Mouse (Mus musculus) intestine, embryonic 15.5 days (tissue): ENCODE data around the gene Cherp. TPM values are rescaled to one million over a fixed set of nuclear protein-coding genes. Genes with fewer than 3 reads are reported as not detected.

Experiments used
- ATAC-seq: fragments of 200-750 bp; cut with Nextera tagmentation; 2 replicates; pipeline ENCODE4 v1.8.0; 2017; ENCODE audit warnings: moderate TSS enrichment, moderate library complexity
- H3K27ac ChIP-seq: fragments of 300-500 bp; sonication (generic); 2 replicates; pipeline ENCODE4 v1.5.1; 2015; ENCODE audit warnings: mild to moderate bottlenecking, inconsistent platforms
- H3K27me3 ChIP-seq: fragments of 300-500 bp; sonication (generic); replicated peaks from 2 replicates; pipeline ENCODE4 v1.6.1; 2015; ENCODE audit warnings: inconsistent platforms
- H3K36me3 ChIP-seq: fragments of 300-500 bp; sonication (generic); 2 replicates; pipeline ENCODE4 v1.6.1; 2015; ENCODE audit warnings: inconsistent platforms
- H3K4me1 ChIP-seq: fragments of 300-500 bp; sonication (generic); replicated peaks from 2 replicates; pipeline ENCODE4 v1.6.1; 2015; ENCODE audit warnings: inconsistent platforms
- H3K4me2 ChIP-seq: fragments of 300-500 bp; sonication (generic); replicated peaks from 2 replicates; pipeline ENCODE4 v1.6.1; 2015; ENCODE audit warnings: mild to moderate bottlenecking, inconsistent platforms
- H3K4me3 ChIP-seq: fragments of 300-500 bp; sonication (generic); replicated peaks from 2 replicates; pipeline ENCODE4 v1.5.1; 2015; ENCODE audit warnings: inconsistent platforms
- H3K9ac ChIP-seq: fragments of 300-500 bp; sonication (generic); 2 replicates; pipeline ENCODE4 v1.6.1; 2015; ENCODE audit warnings: inconsistent platforms
- H3K9me3 ChIP-seq: fragments of 300-500 bp; sonication (generic); 2 replicates; pipeline ENCODE4 v1.6.1; 2016; ENCODE audit warnings: inconsistent platforms
- WGBS: fragments of 180-500 bp; shearing (Covaris S2); methylation state at CpG from one replicate; pipeline ENCODE4 v1.1.7; 2015; 5-methylcytosine and 5-hydroxymethylcytosine counted together
- polyA plus RNA-seq: library from polyadenylated mRNA; unstranded; fragments of >200 nt; fragmentation: Nextera tagmentation; extraction: Ambion mirVana; gene quantifications from 2 replicates; pipeline ENCODE4 v1.2.1, GENCODE M21; 2015

Cherp gene
- polyA plus RNA-seq, 1 experiment from 2014 or later = 49.6 TPM

DNA sequence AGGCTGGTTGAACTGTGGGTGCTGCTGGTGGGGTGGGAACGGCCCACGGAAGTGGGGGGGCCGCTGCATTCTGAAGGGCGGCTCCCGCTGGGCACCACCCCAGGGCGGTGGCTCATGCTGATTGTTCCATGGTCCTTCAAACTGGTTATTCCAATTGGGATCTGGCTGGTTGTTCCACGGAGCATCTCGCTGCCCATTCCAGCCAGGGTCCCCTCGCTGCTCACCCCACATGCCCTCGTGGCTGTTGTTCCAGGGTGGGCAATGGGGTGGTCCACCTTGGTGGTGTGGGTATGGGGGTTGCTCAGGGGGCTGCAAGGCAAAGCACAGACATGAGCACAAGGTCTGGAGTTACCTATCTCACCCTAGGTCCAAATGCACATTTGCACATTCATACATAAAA lies 10.8 kb downstream of the Cherp start:
- no peak for ATAC-seq
- H3K4me3 ChIP-seq = no peak overlapping the region
- H3K27me3 ChIP-seq = no peaks in the 10 kb centered on the region
- no peak overlapping the region for H3K9ac ChIP-seq
- H3K36me3 ChIP-seq = peaks cover 87% of the 10 kb centered on the region
- WGBS = 93% methylated on average over 10 of the region's 10 CpGs
- no peak overlapping the region for H3K27ac ChIP-seq
- no peaks in the 10 kb centered on the region for H3K9me3 ChIP-seq
- H3K4me2 ChIP-seq = no peak overlapping the region
- H3K4me1 ChIP-seq = no peaks in the 10 kb centered on the region

DNA sequence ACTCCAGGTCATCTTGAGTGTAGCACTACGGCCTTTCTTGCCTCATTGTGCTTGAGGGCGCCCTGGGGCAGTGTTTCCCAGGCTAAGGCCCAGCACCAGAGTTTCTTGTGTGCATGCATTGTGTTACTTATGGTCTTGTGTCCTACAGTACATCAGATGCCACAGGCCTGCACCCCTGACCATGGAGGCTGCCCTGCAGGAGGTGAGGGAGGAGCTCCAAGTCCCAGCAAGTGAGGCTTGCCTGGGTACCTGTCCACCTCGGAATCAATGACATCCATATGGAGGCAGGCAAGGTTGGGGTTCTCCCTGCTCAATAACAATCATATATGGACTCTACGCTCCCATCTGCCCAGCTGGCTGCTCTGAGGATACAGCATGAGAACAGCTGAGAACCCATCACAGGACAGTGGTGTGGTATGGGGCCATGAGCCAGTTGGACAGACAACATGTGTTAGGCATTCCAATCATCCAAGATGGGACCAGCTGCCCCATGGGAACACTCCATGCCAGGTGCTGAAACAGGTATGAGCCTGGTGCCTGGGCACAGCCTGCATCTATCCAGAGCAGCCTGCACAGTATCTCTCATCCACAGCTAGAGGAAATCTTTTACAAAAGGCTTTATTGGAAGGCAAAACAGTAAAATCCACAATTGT lies 15.0 kb downstream of the Cherp start:
- no peak for ATAC-seq
- WGBS = 91% methylated on average over 4 of the region's 4 CpGs
- H3K4me1 ChIP-seq = no peaks in the 10 kb centered on the region

DNA sequence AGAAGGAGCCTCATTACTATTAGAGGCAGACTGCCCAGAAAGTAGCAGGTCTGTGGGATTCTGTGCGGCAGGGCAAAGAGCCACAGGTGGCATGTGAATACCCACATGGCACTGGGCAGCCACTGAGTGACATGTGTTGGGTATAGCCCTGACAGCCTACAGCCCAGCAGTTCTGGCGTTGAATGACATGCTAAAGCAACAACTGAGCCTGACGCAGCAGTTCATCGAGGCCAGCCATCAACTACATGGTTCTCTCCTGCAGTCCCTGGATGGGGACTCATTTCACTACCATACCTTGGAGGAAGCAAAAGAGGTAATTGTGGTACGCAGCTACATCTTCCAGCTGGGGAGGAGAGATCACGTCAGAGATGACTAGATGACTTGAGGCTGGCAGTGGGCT lies 16.6 kb downstream of the Cherp start:
- ATAC-seq = no peak
- no peak overlapping the region for H3K27ac ChIP-seq
- 82% methylated on average over 6 of the region's 6 CpGs for WGBS
- H3K4me2 ChIP-seq = no peak overlapping the region
- no peak overlapping the region for H3K4me3 ChIP-seq
- H3K27me3 ChIP-seq = no peaks in the 10 kb centered on the region
- no peaks in the 10 kb centered on the region for H3K4me1 ChIP-seq
- no peak overlapping the region for H3K9ac ChIP-seq
- H3K9me3 ChIP-seq = no peaks in the 10 kb centered on the region
- H3K36me3 ChIP-seq = peaks cover 52% of the 10 kb centered on the region

More for the DNA sequence above, 15.0 kb downstream of the Cherp start:
- Histone ChIP-seq H3K27ac (no peak overlapping the region), H3K9me3 (no peaks in the 10 kb centered on the region), H3K27me3 (no peaks in the 10 kb centered on the region), H3K36me3 (peaks cover 58% of the 10 kb centered on the region), H3K4me3 (no peak overlapping the region), H3K4me2 (no peak overlapping the region), H3K9ac (no peak overlapping the region)

DNA sequence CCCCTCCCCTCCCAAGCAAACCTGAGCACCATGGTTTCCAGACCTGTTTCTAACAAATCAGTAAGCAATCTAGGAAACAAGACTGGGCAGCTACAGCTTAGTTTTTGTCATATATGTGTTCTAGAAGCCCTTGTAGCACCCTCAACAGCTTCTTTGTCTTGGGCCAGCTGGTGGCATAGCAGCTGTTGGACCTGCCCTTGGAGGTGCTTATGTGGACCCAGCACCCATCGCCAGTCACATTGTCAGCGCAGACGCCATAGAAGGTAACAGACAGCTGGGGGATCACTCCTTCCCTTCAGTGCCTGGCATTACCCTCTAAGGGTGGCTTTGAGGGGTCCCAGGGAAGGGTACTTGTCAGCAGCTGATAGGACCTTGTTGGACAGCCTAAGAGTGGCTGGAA lies 17.2 kb downstream of the Cherp start:
- H3K9ac ChIP-seq = no peak overlapping the region
- no peak overlapping the region for H3K27ac ChIP-seq
- ATAC-seq = no peak
- no peak overlapping the region for H3K4me3 ChIP-seq
- H3K9me3 ChIP-seq = no peaks in the 10 kb centered on the region
- WGBS = 88% methylated on average over 3 of the region's 3 CpGs
- peaks cover 46% of the 10 kb centered on the region for H3K36me3 ChIP-seq
- no peaks in the 10 kb centered on the region for H3K27me3 ChIP-seq
- no peak overlapping the region for H3K4me2 ChIP-seq
- H3K4me1 ChIP-seq = no peaks in the 10 kb centered on the region

DNA sequence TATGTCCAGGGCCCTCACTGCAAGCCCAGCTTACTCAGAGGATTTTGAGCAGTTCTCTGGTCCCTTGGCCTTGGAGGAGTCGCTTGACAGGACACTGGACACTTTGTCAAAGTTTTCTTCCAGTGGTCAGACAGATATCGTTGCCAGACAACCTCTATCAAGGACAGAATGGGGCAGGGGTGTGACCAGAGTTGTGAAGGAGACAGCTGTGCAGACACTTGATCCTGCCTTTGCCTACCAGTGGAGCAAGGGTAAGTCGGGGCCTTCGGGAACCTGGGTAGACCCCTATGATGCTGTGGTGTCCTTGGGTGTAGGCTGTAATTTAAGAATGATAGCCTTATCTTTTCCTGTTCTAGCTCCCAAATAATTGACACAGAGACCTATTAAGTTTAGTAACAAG lies 19.7 kb downstream of the Cherp start:
- no peaks in the 10 kb centered on the region for H3K9me3 ChIP-seq
- WGBS = 86% methylated on average over 4 of the region's 4 CpGs
- ATAC-seq = no peak
- no peak overlapping the region for H3K9ac ChIP-seq
- H3K4me1 ChIP-seq = no peaks in the 10 kb centered on the region
- peaks cover 26% of the 10 kb centered on the region for H3K36me3 ChIP-seq
- no peaks in the 10 kb centered on the region for H3K27me3 ChIP-seq
- H3K4me3 ChIP-seq = no peak overlapping the region
- H3K4me2 ChIP-seq = no peak overlapping the region
- H3K27ac ChIP-seq = no peak overlapping the region

DNA sequence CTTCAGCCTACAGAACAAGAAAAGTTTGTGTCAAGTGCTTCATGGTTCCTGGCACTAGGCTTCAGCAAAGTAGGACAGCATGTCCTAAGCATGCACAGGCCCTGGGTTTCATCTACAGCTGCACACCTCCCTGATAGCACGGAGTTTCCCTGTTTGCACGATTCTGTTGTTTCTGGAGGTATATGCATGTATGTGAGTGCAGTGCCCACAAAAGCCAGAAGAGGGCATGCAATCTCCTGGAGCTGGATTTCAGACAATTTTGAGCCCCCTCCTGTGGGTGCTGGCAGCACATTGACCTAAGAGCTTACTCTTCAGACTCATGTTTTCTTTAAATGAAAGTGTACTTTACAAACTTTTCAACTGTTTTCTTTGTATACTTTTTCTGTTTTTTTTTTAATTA lies 21.1 kb downstream of the Cherp start:
- 94% methylated on average over 2 of the region's 2 CpGs for WGBS
- Histone ChIP-seq H3K27ac (no peak overlapping the region), H3K4me1 (no peaks in the 10 kb centered on the region), H3K4me3 (no peak overlapping the region), H3K36me3 (peaks cover 29% of the 10 kb centered on the region; the same call in 1 of the 2 replicates), H3K4me2 (no peak overlapping the region), H3K27me3 (no peaks in the 10 kb centered on the region), H3K9me3 (no peaks in the 10 kb centered on the region), H3K9ac (no peak overlapping the region)
- ATAC-seq = no peak

DNA sequence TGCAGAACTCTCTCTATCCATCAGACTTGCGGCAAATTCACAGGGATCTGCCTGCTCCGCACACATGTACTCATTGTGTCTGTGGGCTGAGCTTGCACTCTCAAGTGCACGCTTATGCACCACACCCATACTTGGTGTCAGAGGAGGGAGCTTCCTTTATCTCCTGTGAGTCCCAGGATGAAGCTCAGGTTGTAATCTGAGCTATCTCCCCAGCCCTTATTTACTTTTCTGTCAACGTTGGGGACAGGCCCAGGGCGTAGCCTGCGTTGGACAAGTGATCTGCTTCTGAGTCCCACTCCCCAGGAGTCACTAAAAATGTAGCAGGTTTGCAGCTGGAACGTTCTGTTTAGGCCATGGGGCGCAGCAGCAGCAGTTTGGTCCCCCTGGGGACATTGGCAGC lies 23.5 kb downstream of the Cherp start:
- H3K27me3 ChIP-seq = no peaks in the 10 kb centered on the region
- no peaks in the 10 kb centered on the region for H3K4me1 ChIP-seq
- no peak overlapping the region for H3K4me2 ChIP-seq
- peaks cover 24% of the 10 kb centered on the region; the same call in 1 of the 2 replicates for H3K36me3 ChIP-seq
- no peak overlapping the region for H3K9ac ChIP-seq
- WGBS = 61% methylated on average over 8 of the region's 8 CpGs
- ATAC-seq = 0 out of 2 replicates have a peak, but pooled peaks have one; percentile 28
- no peaks in the 10 kb centered on the region for H3K9me3 ChIP-seq
- H3K27ac ChIP-seq = no peak overlapping the region
- no peak overlapping the region for H3K4me3 ChIP-seq

DNA sequence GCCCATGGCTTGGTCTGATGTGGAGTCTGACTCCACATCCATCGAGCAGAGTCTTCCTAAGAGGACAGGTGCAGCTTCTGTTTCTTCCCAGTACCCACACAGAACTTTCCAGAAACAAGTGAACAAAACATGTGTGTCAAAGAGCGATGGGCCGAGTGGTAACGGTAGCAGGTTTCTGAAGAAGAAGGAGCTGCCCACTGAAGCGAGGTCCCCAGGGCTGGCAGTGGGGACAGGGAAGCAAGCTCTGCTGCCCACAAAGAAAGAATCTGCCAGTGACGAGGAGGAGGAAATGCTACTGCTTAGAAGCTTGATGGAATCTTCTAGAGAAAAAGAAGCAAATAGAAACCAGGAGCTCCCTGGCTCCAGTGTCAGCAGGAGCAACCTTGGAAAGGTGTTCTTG lies 30.0 kb downstream of the Cherp start:
- H3K36me3 ChIP-seq = peaks cover 8% of the 10 kb centered on the region; the same call in 1 of the 2 replicates
- ATAC-seq = no peak
- H3K4me1 ChIP-seq = 0 out of 2 replicates have a peak, but pooled peaks cover 3% of the 10 kb centered on the region
- H3K4me2 ChIP-seq = no peak overlapping the region
- WGBS = 92% methylated on average over 6 of the region's 6 CpGs
- H3K27me3 ChIP-seq = no peaks in the 10 kb centered on the region
- no peaks in the 10 kb centered on the region for H3K9me3 ChIP-seq
- H3K4me3 ChIP-seq = no peak overlapping the region
- no peak overlapping the region for H3K9ac ChIP-seq
- H3K27ac ChIP-seq = no peak overlapping the region

DNA sequence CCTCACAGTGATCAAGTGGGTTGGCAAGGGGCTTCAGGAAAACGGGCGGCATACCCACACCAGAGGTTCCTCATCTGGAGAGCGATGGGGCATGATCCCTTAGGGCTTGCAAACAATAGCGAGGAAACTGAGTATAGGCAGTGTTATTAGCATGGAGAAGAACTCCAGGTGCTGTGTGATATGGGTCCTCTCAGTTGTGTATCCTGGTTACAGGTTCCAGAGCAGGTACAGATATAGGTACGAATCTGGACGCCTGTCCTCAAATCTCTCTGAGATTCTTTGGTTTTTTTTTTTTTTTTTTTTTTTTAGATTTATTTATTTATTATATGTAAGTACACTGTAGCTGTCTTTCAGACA lies 31.1 kb downstream of the Cherp start:
- peak overlapping the region; percentile 80 for H3K4me2 ChIP-seq
- peak; percentile 67 for ATAC-seq
- H3K4me1 ChIP-seq = 0 out of 2 replicates have a peak, but pooled peaks cover 3% of the 10 kb centered on the region
- no peaks in the 10 kb centered on the region for H3K9me3 ChIP-seq
- H3K4me3 ChIP-seq = peak overlapping the region; percentile 45
- H3K27ac ChIP-seq = 0 out of 2 replicates have a peak overlapping the region, but pooled peaks have one; percentile 36
- 33% methylated on average over 6 of the region's 6 CpGs for WGBS
- no peaks in the 10 kb centered on the region for H3K27me3 ChIP-seq
- H3K36me3 ChIP-seq = no peaks in the 10 kb centered on the region
- peak overlapping the region; percentile 73 for H3K9ac ChIP-seq

DNA sequence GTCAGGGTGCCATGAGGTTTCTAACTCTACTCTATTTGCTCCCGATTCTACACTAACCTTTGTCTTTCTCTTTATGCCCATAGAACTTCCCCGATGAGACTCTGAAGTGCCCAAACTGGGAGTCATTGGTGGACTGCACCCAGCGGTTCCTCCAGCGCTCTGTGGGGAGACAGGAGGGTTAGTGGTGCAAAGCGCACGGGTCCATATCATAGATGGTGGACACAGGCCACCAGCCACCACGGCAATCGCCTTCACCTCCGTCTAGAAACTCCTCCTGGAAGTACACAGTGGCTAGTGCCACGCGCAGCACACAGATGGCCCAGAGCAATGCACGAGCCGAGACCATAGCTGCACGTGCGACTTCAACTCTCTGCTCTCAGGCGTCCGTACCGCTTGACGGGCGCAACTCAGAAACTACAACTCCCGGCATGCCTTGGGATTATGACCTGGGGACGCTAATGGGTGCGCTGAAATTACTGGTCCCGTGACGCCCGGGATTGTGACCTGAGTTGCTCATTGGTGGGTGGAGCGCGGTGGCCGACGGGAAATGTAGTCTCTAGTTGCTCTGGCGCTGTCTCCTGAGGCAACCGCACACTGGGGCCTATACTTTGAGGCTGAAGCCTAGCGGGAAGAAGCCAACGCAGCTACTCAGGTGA lies 31.6 kb downstream of the Cherp start, which contains the start of the genes Calr3 and 1700030K09Rik:
Gene Calr3 (minus strand): TSS at position 533 of the 656 bp plus-strand sequence.
Gene 1700030K09Rik (plus strand): TSS at position 543 of the 656 bp plus-strand sequence.
- H3K27me3 ChIP-seq = no peaks in the 10 kb centered on the region
- H3K9ac ChIP-seq = peak within 1 kb of the TSS; percentile 73
- peak within 1 kb of the TSS; percentile 80 for H3K4me2 ChIP-seq
- peak within 1 kb of the TSS; percentile 45 for H3K4me3 ChIP-seq
- H3K36me3 ChIP-seq = no peaks in the 10 kb centered on the region
- H3K4me1 ChIP-seq = 0 out of 2 replicates have a peak, but pooled peaks cover 3% of the 10 kb centered on the region
- ATAC-seq = peak; percentile 100
- 5% methylated on average over 34 of the region's 34 CpGs for WGBS
- no peaks in the 10 kb centered on the region for H3K9me3 ChIP-seq
- H3K27ac ChIP-seq = 0 out of 2 replicates have a peak within 1 kb of the TSS, but pooled peaks have one; percentile 36

DNA sequence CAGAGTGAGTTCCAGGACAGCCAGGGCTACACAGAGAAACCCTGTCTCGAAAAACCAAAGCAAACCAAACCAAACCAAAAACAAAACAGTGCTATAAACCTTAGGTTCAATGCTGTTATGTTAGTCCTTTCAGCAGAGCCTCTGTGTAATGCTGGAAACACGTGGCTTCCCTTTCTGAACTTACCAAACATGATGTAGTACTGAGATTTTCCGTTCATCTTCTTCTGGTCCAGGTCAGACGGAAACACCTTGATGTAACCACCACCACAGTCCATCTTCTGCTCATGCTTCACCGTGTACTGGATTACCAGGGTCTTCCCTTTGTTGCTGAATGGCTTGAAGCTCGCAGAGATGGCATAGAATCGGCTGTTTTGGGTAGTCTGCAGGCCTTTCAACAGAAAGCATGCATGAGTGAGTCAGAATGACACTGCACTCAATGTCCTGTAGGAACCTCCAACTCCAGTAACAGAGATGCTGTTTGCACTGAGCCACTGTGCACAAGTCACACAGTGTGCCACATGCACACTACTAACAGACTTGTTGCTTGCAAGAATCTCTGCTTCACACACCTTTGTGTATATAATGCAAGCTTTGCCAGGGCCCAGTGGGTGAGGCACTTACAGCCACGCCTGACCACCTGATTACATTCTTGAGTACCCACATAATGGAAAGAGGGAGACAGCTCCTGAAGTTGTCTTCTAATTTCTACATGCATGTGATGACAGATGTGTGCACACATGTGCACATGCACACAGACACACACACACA lies 36.6 kb downstream of the Cherp start:
- Histone ChIP-seq H3K4me1 (0 out of 2 replicates have a peak, but pooled peaks cover 3% of the 10 kb centered on the region), H3K27me3 (no peaks in the 10 kb centered on the region), H3K27ac (no peak overlapping the region), H3K36me3 (no peaks in the 10 kb centered on the region), H3K9ac (no peak overlapping the region), H3K4me3 (no peak overlapping the region), H3K9me3 (no peaks in the 10 kb centered on the region), H3K4me2 (no peak overlapping the region)
- WGBS = 79% methylated on average over 8 of the region's 8 CpGs
- no peak for ATAC-seq

DNA sequence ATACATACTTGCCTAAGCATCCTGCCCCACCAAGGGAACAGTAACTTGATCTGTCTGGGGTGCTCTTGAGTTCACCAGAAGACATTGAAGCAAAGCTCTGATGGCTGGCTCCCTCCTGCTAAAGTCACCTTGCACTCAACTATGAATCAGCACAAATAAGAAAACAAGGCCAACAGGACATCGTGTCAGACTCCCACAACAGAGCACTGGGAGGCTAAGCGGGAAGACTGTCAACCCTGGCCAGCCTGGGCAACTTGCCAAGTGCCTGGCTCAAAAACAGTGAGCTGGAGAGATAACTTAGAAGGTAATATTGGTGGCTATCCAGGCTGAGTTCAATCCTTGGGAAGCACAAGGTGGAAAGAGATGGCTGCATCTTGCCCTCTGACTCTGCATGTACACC lies 40.1 kb downstream of the Cherp start:
- Histone ChIP-seq H3K27ac (no peak overlapping the region), H3K4me3 (no peak overlapping the region), H3K9ac (no peak overlapping the region), H3K4me1 (no peaks in the 10 kb centered on the region), H3K9me3 (no peaks in the 10 kb centered on the region), H3K27me3 (no peaks in the 10 kb centered on the region), H3K4me2 (no peak overlapping the region), H3K36me3 (no peaks in the 10 kb centered on the region)
- WGBS = 26% methylated on average over 2 of the region's 2 CpGs
- no peak for ATAC-seq
